Mouse (Mus musculus) lung, adult 2 months (tissue): ENCODE data around the gene Tex26. TPM values are rescaled to one million over a fixed set of nuclear protein-coding genes. Genes with fewer than 3 reads are reported as not detected.

Experiments used
- DNase-seq: peaks from one replicate; pipeline ENCODE4 v3.0.0; 2022
- H3K4me1 ChIP-seq: fragments of 200-500 bp; 2 replicates; pipeline ENCODE4 v1.6.1; 2011; ENCODE audit warnings: low read length; ENCODE audit not compliant: control insufficient read depth, insufficient read depth
- H3K4me3 ChIP-seq: fragments of 200-500 bp; replicated peaks from 2 replicates; pipeline ENCODE3; 2011; ENCODE audit warnings: low read depth, mild to moderate bottlenecking, control low read depth, low read length; ENCODE audit errors: extremely low read depth
- CTCF ChIP-seq: fragments of 200-500 bp; IDR thresholded peaks from 2 replicates; pipeline ENCODE4 v1.5.1; 2011; ENCODE audit warnings: mild to moderate bottlenecking, low read length, control low read depth; ENCODE audit not compliant: insufficient read depth
- POLR2A ChIP-seq: fragments of 200-500 bp; IDR thresholded peaks from 2 replicates; pipeline ENCODE4 v1.6.1; 2011; ENCODE audit warnings: low read depth, mild to moderate bottlenecking, control low read depth, low read length, borderline replicate concordance; ENCODE audit errors: extremely low read depth
- WGBS: fragments of 180-500 bp; shearing (Covaris S2); methylation state at CpG from one replicate; pipeline ENCODE4 v1.1.7; 2018; 5-methylcytosine and 5-hydroxymethylcytosine counted together
- polyA plus RNA-seq: library from polyadenylated mRNA; depleted of rRNA; stranded (reverse); fragments of >200 nt; gene quantifications from 2 replicates; pipeline ENCODE4 v1.2.3, GENCODE M21; 2012

Tex26 gene
- polyA plus RNA-seq, 1 experiment: 1.5 TPM

DNA sequence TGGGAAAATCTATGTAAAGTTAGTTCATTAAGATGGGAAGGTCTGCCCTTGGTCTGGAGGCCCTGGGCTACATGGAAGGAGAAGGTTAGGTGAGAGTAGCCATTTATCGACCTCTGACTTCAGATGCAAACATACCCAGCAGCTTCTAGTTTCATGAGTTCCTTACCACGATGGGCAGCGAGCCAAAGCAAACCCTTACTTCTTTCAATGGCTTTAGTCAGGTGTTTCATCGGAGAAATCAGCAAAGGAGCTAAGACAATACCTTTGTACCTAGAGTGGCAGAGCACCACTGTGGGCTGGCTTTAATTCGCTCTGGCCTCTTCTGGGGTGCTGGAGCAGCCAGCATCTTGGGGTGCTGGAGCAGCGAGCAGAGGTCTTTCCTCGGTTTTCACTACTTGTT is 5.8 kb upstream of the Tex26 start:
- peaks cover 7% of the 10 kb centered on the region for H3K4me1 ChIP-seq
- peak; percentile 61 for DNase-seq
- 40% methylated on average over 7 of the region's 7 CpGs for WGBS

DNA sequence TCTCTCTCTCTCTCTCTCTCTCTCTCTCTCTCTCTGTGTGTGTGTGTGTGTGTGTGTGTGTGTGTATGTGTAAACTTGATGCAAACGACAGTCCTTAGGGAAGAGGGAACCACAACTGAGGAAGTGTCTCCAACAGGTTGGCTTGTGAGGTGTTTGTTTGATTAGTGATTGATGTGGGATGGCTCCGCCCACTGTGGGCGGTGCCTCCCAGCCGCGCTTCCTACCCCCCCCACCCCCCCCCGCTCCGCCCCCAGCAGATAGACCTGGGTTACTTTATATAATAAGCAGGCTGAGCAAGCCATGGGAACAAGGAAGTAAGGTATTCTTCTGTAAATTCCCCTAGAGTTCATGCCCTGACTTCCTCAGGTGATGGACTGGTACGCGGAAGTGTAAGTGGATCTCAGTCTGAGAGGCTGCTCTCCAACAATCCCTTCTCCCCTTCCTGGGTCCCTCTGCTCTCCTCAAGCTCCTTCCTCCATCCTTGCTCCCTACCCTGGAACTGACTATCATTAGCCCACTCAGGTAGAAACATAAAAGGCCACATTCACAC is 5.2 kb upstream of the Tex26 start:
- peaks cover 7% of the 10 kb centered on the region for H3K4me1 ChIP-seq
- no peak for DNase-seq
- TF ChIP-seq POLR2A (no peak), CTCF (no peak)
- H3K4me3 ChIP-seq: no peak overlapping the region
- WGBS: 11% methylated on average over 9 of the region's 9 CpGs

More for the DNA sequence above, 5.8 kb upstream of the Tex26 start:
- no peak overlapping the region for H3K4me3 ChIP-seq
- TF ChIP-seq CTCF (no peak), POLR2A (no peak)

DNA sequence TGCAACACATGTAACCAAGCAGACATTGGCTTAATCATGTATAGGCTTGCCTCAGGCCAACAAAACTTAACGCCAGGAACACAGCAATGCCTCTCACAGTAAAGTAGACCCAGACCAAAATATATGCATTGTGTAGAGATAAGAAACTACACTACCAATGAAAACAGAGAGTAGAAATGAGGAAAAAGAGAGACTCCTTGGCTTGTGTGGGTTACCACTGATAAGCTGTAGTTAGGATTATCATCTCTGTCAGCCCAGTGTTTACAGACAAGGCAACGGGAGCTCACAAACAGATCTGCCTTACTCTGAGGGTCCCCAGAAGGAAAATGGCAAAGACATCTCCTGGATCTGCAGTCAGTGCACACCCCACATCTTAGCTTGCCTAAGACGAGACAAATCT is 2.9 kb upstream of the Tex26 start:
- no peak for DNase-seq
- TF ChIP-seq CTCF: no peak
- no peak for TF ChIP-seq POLR2A

DNA sequence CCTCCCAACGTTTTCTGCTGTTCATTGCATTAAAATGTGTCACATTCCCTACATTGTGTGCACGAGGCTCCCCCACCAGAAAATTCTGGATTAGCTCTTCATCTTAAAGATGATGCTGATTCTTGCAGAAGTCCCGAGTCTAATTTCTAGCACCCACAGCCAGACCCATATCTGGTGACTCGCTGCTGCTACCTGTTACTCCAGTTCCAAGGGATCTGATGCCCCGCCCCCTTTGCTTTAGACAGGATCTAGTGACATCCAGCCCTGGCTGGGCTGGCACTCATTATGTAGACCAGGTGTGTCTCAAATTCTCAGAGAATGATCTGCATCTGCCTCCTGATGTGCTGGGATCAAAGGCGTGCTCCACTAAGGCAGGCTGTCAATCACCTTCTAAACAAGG is 2.3 kb upstream of the Tex26 start:
- TF ChIP-seq CTCF (no peak), POLR2A (no peak)
- WGBS: 67% methylated on average over 6 of the region's 6 CpGs
- no peak for DNase-seq
- peaks cover 5% of the 10 kb centered on the region; the same call in 1 of the 2 replicates for H3K4me1 ChIP-seq
- H3K4me3 ChIP-seq: no peak overlapping the region

More for the DNA sequence above, 2.9 kb upstream of the Tex26 start:
- H3K4me3 ChIP-seq: no peak overlapping the region
- WGBS: 65% methylated on average over 3 of the region's 3 CpGs
- H3K4me1 ChIP-seq: peaks cover 5% of the 10 kb centered on the region; the same call in 1 of the 2 replicates

DNA sequence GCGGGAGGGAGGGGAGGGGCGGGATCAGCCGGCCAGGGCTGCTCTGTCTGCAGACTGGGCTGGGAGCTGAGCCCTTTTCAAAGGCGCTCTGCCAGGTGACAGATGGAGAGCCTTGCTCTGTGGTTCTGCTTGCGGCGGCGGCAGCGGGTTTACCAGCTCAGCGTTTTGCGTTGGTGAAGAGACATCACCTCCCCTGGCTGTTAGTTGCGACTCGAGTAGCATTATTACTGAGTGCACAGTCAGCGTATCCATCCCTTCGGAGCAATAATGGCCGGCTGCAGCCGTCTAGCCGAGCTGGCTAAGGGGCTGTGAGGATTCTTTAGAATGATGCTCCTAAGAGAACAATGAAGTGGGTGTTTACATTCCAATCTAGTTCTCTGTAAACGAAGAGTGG is 717 bp downstream of the Tex26 start:
- WGBS: 1% methylated on average over 18 of the region's 18 CpGs
- peaks cover 5% of the 10 kb centered on the region; the same call in 1 of the 2 replicates for H3K4me1 ChIP-seq
- H3K4me3 ChIP-seq: peak overlapping the region; percentile 15
- TF ChIP-seq POLR2A (no peak), CTCF (no peak)
- DNase-seq: peak; percentile 40

DNA sequence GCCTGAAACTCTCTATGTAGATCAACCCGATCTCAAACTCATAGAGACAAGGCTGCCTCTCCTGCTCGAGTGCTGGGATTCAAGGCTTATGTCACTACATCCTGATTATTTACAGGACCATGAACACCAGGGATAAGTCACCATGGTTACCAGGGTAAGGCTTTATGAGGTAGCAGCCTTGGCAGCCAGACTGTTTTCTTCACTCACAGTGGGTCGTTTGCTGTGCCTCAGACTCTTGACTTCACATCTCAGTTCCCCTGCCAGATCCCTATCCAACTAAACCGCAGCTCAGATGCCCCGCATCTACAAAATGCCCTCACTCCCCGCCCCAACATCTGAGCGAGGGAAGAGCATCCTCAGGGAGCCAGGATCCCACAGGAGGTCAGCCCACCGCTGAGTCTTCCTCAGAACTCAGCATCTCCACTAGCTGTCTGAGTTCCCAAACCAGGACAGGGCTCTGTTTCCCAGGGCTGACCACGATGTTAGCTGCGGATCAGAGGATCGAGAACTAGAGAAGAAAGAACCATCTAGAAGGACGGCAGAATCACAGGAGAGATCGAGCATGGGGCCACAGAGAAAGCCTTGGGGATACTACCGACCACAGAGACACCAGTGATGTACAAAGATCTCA is 2.3 kb downstream of the Tex26 start:
- WGBS: 69% methylated on average over 14 of the region's 14 CpGs
- DNase-seq: no peak
- H3K4me1 ChIP-seq: peaks cover 5% of the 10 kb centered on the region; the same call in 1 of the 2 replicates

DNA sequence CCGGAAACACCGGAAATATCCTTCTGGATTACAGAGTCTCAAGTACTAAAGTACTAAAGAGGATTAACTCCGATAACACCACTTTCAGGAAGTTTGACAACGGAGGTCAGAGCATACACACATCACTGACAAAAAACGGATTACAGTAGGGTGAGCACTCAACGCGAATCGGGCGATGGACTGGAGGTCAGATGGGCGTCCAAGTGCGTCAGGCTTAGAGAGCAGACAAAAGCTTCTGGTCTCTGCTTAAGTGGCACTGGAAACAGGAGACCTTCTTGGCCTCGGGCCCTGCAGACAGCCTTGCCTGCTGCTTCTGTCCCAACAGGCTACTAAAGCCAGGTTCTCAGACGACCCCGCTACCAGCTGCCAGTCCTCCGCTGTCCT is 2.8 kb downstream of the Tex26 start:
- 67% methylated on average over 15 of the region's 15 CpGs for WGBS
- TF ChIP-seq CTCF (no peak), POLR2A (no peak)
- H3K4me3 ChIP-seq: no peak overlapping the region
- peaks cover 4% of the 10 kb centered on the region; the same call in 1 of the 2 replicates for H3K4me1 ChIP-seq
- no peak for DNase-seq

More for the DNA sequence above, 2.3 kb downstream of the Tex26 start:
- H3K4me3 ChIP-seq: no peak overlapping the region
- TF ChIP-seq CTCF (no peak), POLR2A (no peak)

DNA sequence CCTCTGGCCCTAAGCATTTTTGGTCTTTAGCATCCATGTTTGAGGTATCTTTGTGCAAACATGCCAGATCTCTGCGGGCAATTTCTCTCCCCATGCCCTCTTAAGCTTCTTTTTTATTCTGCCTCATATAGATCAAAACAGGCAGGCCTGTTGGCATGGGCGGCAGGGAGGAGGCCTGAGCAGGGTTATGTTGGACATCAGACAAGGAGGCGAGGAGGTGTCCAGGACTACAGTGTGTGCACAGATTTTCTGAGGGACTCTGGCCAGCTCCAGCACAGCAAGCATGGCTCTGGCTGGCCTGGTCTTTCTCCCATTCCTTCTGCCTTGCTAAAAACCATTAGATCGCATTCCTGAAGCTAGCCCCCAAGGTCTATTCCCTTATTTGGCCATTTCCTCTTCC is 5.0 kb downstream of the Tex26 start:
- H3K4me1 ChIP-seq: no peaks in the 10 kb centered on the region
- H3K4me3 ChIP-seq: no peak overlapping the region
- no peak for TF ChIP-seq POLR2A
- no peak for TF ChIP-seq CTCF
- DNase-seq: no peak
- 62% methylated on average over 4 of the region's 4 CpGs for WGBS

DNA sequence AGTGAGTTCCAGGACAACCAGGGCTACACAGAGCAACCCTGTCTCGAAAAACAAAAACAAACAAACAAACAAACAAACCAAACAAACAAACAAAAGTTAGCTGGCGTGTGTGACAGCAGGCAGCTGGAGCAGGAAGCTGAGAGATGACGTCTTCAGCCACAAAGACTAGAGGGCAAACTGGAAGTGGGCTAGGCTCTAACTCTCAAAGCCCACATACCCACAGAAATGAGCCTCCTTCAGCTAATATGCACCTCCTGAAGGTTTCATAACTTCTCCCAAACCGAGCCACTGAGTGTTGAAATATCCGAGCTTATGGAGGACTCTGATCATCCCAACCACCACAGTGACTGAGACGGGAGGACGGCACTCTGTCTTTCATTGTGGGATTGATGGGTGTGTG is 7.0 kb downstream of the Tex26 start:
- no peak for DNase-seq
- H3K4me1 ChIP-seq: no peaks in the 10 kb centered on the region
- H3K4me3 ChIP-seq: no peak overlapping the region
- TF ChIP-seq POLR2A (no peak), CTCF (no peak)
- 76% methylated on average over 7 of the region's 7 CpGs for WGBS

DNA sequence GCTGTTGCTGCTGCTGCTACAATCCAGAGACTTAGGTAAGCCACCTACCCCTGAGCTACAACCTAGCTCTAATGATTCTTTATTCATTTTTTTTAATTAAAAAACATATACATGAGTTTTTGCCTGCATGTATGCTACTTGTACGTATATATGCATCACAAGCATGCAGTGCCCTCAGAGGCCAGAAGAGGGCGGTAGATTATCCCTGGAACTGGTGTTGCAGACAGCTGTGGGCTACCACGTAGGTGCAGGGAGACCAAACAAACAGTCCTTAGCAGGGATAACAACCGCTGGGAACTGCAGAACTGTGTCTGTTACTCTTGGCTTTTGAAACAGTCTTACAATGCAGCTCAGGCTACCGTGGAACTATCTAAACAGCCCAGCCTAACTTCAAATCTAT is 8.3 kb downstream of the Tex26 start:
- DNase-seq: no peak
- Histone ChIP-seq H3K4me3 (no peak overlapping the region), H3K4me1 (no peaks in the 10 kb centered on the region)
- 85% methylated on average over 5 of the region's 5 CpGs for WGBS
- TF ChIP-seq POLR2A: no peak
- TF ChIP-seq CTCF: 0 out of 2 replicates have a peak, but pooled peaks have one; percentile 21
